Mouse (Mus musculus): ENCODE measurements at regions not wholly inside any gene's neighbourhood (a gene's known extent, or its start where the extent isn't known, plus 50 kb on each side); places are given as distances from the start of the nearest gene placed in this dataset.

DNA sequence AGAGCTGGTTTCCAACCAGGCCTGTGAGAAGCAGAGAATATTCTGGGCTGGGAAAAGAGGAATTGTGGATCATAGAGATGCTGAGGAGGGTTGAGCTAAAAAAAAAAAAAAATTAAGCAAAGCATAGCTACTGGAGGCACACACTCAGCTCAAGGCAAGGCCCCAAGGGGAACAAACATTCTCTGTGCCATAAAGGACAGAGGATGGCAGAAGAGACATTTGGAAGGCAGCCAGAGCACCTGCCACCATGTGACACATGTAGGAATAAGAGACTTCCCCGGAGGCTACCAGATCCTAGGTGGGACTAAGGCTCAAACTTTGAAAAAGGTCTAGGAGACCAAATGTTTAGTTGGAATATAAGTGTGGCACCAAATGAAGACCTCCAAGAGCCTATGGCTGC, 96.4 kb upstream of the Gm26657 start:
- Histone ChIP-seq H3K4me2 (peak overlapping the region; percentile 40), H3K27me3 (no peaks in the 10 kb centered on the region), H3K4me1 (replicated peaks) (peaks cover 20% of the 10 kb centered on the region), H3K9me3 (no peaks in the 10 kb centered on the region), H3K4me3 (no peak overlapping the region), H3K9ac (no peak overlapping the region), H3K27ac (no peak overlapping the region), H3K36me3 (no peaks in the 10 kb centered on the region)
- WGBS, result 54% methylated on average over 1 of the region's 1 CpGs
- no peak for ATAC-seq (ENCODE audit: low FRiP score)

GRCm38 (mm10) chr4:56639709-56640108, 100.2 kb upstream of the Gm26657 start:
- Histone ChIP-seq H3K9ac (no peak overlapping the region), H3K9me3 (no peaks in the 10 kb centered on the region), H3K27ac (no peak overlapping the region), H3K36me3 (no peaks in the 10 kb centered on the region), H3K4me1 (replicated peaks) (peaks cover 18% of the 10 kb centered on the region), H3K4me2 (no peak overlapping the region), H3K27me3 (no peaks in the 10 kb centered on the region), H3K4me3 (no peak overlapping the region)
- no peak for ATAC-seq (ENCODE audit: low FRiP score)
- 56% methylated on average over 4 of the region's 4 CpGs for WGBS

GRCm38 (mm10) chr4:56638704-56639478, 101.0 kb upstream of the Gm26657 start:
- peaks cover 10% of the 10 kb centered on the region for H3K4me1 ChIP-seq (replicated peaks)
- H3K27me3 ChIP-seq, result no peaks in the 10 kb centered on the region
- H3K9me3 ChIP-seq, result no peaks in the 10 kb centered on the region
- no peak for ATAC-seq (ENCODE audit: low FRiP score)
- no peak overlapping the region for H3K27ac ChIP-seq
- 58% methylated on average over 14 of the region's 14 CpGs for WGBS
- no peak overlapping the region for H3K9ac ChIP-seq
- H3K36me3 ChIP-seq, result no peaks in the 10 kb centered on the region
- H3K4me3 ChIP-seq, result no peak overlapping the region
- no peak overlapping the region for H3K4me2 ChIP-seq

GRCm38 (mm10) chr4:56636265-56636664, 103.6 kb upstream of the Gm26657 start:
- Histone ChIP-seq H3K27me3 (no peaks in the 10 kb centered on the region), H3K36me3 (no peaks in the 10 kb centered on the region), H3K4me2 (no peak overlapping the region), H3K9me3 (no peaks in the 10 kb centered on the region), H3K27ac (no peak overlapping the region), H3K4me3 (no peak overlapping the region), H3K4me1 (replicated peaks) (no peaks in the 10 kb centered on the region), H3K9ac (no peak overlapping the region)
- ATAC-seq (ENCODE audit: low FRiP score), result no peak
- 78% methylated on average over 1 of the region's 1 CpGs for WGBS

GRCm38 (mm10) chr4:56633528-56633927, 106.3 kb upstream of the Gm26657 start:
- Histone ChIP-seq H3K27ac (no peak overlapping the region), H3K9ac (no peak overlapping the region), H3K27me3 (no peaks in the 10 kb centered on the region), H3K4me3 (no peak overlapping the region), H3K4me2 (no peak overlapping the region), H3K36me3 (no peaks in the 10 kb centered on the region), H3K9me3 (no peaks in the 10 kb centered on the region), H3K4me1 (replicated peaks) (no peaks in the 10 kb centered on the region)
- 76% methylated on average over 4 of the region's 4 CpGs for WGBS
- ATAC-seq (ENCODE audit: low FRiP score), result no peak

- 74% methylated on average over 6 of the region's 6 CpGs for WGBS
- ATAC-seq (ENCODE audit: low FRiP score), result no peak
- H3K27me3 ChIP-seq, result no peaks in the 10 kb centered on the region
- no peaks in the 10 kb centered on the region for H3K4me1 ChIP-seq (replicated peaks)
- H3K36me3 ChIP-seq, result no peaks in the 10 kb centered on the region
- no peak overlapping the region for H3K4me2 ChIP-seq
- H3K27ac ChIP-seq, result no peak overlapping the region
- no peaks in the 10 kb centered on the region for H3K9me3 ChIP-seq
- H3K9ac ChIP-seq, result no peak overlapping the region
- H3K4me3 ChIP-seq, result no peak overlapping the region
Observed at GRCm38 (mm10) chr4:56630251-56630650, 109.6 kb upstream of the Gm26657 start.

DNA sequence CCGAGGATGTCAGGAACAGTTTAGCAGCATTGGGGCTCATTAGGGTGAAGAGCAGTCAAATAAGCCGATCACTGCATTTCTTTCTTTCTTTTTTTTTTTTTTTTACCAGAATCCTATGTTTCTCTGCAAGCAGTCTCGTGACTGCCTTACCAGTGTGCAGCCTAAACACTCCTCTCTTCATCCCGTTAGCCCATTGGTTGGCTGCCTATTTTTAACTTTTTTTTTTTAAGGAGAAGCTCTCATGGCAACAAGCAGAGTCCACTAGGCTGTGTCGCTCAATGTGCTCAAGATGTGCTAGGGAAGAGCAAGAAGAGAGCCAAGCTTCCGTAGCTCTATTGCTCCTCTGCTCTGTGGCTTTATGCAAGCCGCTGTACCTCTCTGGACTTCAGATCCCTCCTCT, 112.7 kb upstream of the Gm26657 start:
- H3K36me3 ChIP-seq, result no peaks in the 10 kb centered on the region
- no peak overlapping the region for H3K9ac ChIP-seq
- no peaks in the 10 kb centered on the region for H3K9me3 ChIP-seq
- H3K4me1 ChIP-seq (replicated peaks), result no peaks in the 10 kb centered on the region
- no peak overlapping the region for H3K27ac ChIP-seq
- WGBS, result 80% methylated on average over 7 of the region's 7 CpGs
- no peak overlapping the region for H3K4me2 ChIP-seq
- H3K27me3 ChIP-seq, result no peaks in the 10 kb centered on the region
- H3K4me3 ChIP-seq, result no peak overlapping the region
- no peak for ATAC-seq (ENCODE audit: low FRiP score)

GRCm38 (mm10) chr4:56621782-56622181, 118.1 kb upstream of the Gm26657 start:
- WGBS, result 91% methylated on average over 4 of the region's 4 CpGs
- Histone ChIP-seq H3K9ac (no peak overlapping the region), H3K27me3 (no peaks in the 10 kb centered on the region), H3K4me2 (no peak overlapping the region), H3K4me3 (no peak overlapping the region), H3K9me3 (no peaks in the 10 kb centered on the region), H3K27ac (no peak overlapping the region), H3K4me1 (replicated peaks) (no peaks in the 10 kb centered on the region), H3K36me3 (no peaks in the 10 kb centered on the region)
- no peak for ATAC-seq (ENCODE audit: low FRiP score)

DNA sequence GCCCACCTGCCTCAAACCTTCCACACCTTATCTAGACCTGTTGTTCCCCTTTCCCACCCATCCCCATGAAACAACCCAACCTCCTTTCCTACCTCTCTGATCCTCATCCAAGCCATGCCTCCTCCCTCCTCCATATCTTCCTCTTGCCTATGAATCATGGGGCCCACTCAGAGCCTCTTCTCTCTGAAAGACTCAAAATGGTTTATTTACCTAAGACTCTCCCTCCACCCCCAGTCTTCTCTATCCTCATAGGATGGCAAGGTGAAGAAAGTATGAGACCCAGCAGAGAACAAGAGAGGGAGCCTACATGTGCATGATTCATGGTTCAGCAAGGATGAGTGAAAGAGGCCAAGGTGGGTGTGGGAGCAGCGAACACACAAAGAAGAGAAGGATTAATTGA, 118.5 kb upstream of the Gm26657 start:
- H3K4me2 ChIP-seq, result no peak overlapping the region
- no peaks in the 10 kb centered on the region for H3K9me3 ChIP-seq
- WGBS, result 96% methylated on average over 1 of the region's 1 CpGs
- H3K27me3 ChIP-seq, result no peaks in the 10 kb centered on the region
- no peaks in the 10 kb centered on the region for H3K4me1 ChIP-seq (replicated peaks)
- no peak overlapping the region for H3K4me3 ChIP-seq
- ATAC-seq (ENCODE audit: low FRiP score), result no peak
- H3K36me3 ChIP-seq, result no peaks in the 10 kb centered on the region
- H3K27ac ChIP-seq, result no peak overlapping the region
- H3K9ac ChIP-seq, result no peak overlapping the region

DNA sequence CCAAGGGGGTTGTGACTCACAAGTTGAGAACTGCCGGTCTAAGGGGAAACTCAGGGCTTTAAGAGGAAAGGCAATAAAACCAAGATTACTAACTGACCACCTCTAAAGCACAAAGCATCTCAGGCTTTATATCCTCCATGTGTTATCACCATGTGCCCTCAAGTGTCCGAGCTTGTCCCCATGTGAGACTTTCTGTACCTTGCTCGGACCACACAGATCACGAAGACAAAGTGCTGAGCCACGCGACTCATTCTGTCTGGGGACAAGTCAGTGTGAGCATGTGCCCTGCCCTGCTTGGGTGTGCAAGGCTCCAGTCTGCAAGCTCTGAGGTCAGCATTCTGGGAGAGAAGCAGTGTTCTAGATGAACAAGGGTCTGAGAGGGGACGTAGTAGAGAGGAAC, 119.2 kb upstream of the Gm26657 start:
- 92% methylated on average over 7 of the region's 7 CpGs for WGBS
- Histone ChIP-seq H3K36me3 (no peaks in the 10 kb centered on the region), H3K4me1 (replicated peaks) (no peaks in the 10 kb centered on the region), H3K27me3 (no peaks in the 10 kb centered on the region), H3K9me3 (no peaks in the 10 kb centered on the region), H3K4me2 (no peak overlapping the region), H3K4me3 (no peak overlapping the region), H3K9ac (no peak overlapping the region), H3K27ac (no peak overlapping the region)
- no peak for ATAC-seq (ENCODE audit: low FRiP score)

DNA sequence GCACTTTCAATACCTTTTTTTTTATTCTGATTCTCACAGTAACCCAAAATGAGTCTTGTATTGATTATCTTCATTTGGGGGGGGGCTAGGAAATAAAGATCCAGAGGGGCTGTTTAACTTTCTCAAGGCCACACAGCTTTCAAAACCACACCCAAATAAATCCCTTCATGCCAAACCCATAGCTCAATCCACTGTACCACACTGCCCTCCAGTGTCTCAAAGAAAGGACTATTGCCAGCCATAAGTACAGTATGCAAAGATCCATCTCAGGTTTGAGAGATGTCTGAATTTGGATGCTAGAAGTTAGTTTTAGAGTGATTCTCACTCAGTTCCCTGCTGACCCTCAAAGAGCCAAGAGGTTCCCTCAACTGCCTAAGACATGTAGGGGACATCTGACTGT, 120.1 kb upstream of the Gm26657 start:
- ATAC-seq (ENCODE audit: low FRiP score), result no peak
- H3K4me3 ChIP-seq, result no peak overlapping the region
- H3K9me3 ChIP-seq, result no peaks in the 10 kb centered on the region
- H3K4me1 ChIP-seq (replicated peaks), result no peaks in the 10 kb centered on the region
- no peak overlapping the region for H3K4me2 ChIP-seq
- no peak overlapping the region for H3K27ac ChIP-seq
- no peaks in the 10 kb centered on the region for H3K27me3 ChIP-seq
- no peak overlapping the region for H3K9ac ChIP-seq
- H3K36me3 ChIP-seq, result no peaks in the 10 kb centered on the region

- Histone ChIP-seq H3K9me3 (no peaks in the 10 kb centered on the region), H3K9ac (no peak overlapping the region), H3K4me3 (no peak overlapping the region), H3K36me3 (no peaks in the 10 kb centered on the region), H3K27ac (no peak overlapping the region), H3K4me2 (no peak overlapping the region), H3K27me3 (no peaks in the 10 kb centered on the region), H3K4me1 (replicated peaks) (no peaks in the 10 kb centered on the region)
- no peak for ATAC-seq (ENCODE audit: low FRiP score)
- 92% methylated on average over 3 of the region's 3 CpGs for WGBS
Observed at GRCm38 (mm10) chr4:56619054-56619453, 120.8 kb upstream of the Gm26657 start.

- no peaks in the 10 kb centered on the region for H3K27me3 ChIP-seq
- H3K9me3 ChIP-seq, result no peaks in the 10 kb centered on the region
- H3K4me3 ChIP-seq, result no peak overlapping the region
- whole genome bisulfite sequencing, result 97% methylated on average over 5 of the region's 5 CpGs
- H3K36me3 ChIP-seq, result no peaks in the 10 kb centered on the region
- H3K4me2 ChIP-seq, result no peak overlapping the region
- no peak overlapping the region for H3K9ac ChIP-seq
- no peak for ATAC-seq (ENCODE audit: low FRiP score)
- H3K27ac ChIP-seq, result no peak overlapping the region
- H3K4me1 ChIP-seq (replicated peaks), result no peaks in the 10 kb centered on the region
Observed at GRCm38 (mm10) chr4:56618433-56618832, 121.4 kb upstream of the Gm26657 start.

Data from hindbrain, embryonic 13.5 days (tissue).